Mouse (Mus musculus) limb, embryonic 13.5 days (tissue): ENCODE measurements around the gene Spata16. TPM values are rescaled to one million over a fixed set of nuclear protein-coding genes. Genes with fewer than 3 reads are reported as not detected.
"Not testable (repeated sequence)": the region's sequence is repeated elsewhere in the genome, so short reads cannot be mapped to it uniquely, and the experiment has no call there.

Source experiments
- ATAC-seq: fragments of 200-750 bp; cut with Nextera tagmentation; 2 replicates; pipeline ENCODE4 v1.8.0; 2017; ENCODE audit warnings: low read depth, moderate number of reproducible peaks, moderate TSS enrichment; ENCODE audit not compliant: low FRiP score
- H3K27ac ChIP-seq: fragments of 300-500 bp; sonication (generic); 2 replicates; pipeline ENCODE4 v1.5.1; 2015; ENCODE audit warnings: inconsistent platforms, mild to moderate bottlenecking, moderate library complexity
- H3K27me3 ChIP-seq: fragments of 300-500 bp; sonication (generic); 2 replicates; pipeline ENCODE4 v1.6.1; 2015; ENCODE audit warnings: mild to moderate bottlenecking, inconsistent platforms
- H3K36me3 ChIP-seq: fragments of 300-500 bp; sonication (generic); 2 replicates; pipeline ENCODE4 v1.6.1; 2015; ENCODE audit warnings: inconsistent platforms, mild to moderate bottlenecking, moderate library complexity
- H3K4me1 ChIP-seq: fragments of 300-500 bp; sonication (generic); 2 replicates; pipeline ENCODE4 v1.6.1; 2015; ENCODE audit warnings: inconsistent platforms
- H3K4me2 ChIP-seq: fragments of 300-500 bp; sonication (generic); replicated peaks from 2 replicates; pipeline ENCODE4 v1.6.1; 2015; ENCODE audit warnings: inconsistent platforms, mild to moderate bottlenecking, moderate library complexity
- H3K4me3 ChIP-seq: fragments of 300-500 bp; sonication (generic); 2 replicates; pipeline ENCODE4 v1.5.1; 2015; ENCODE audit warnings: moderate library complexity, mild to moderate bottlenecking, inconsistent platforms
- H3K9ac ChIP-seq: fragments of 300-500 bp; sonication (generic); 2 replicates; pipeline ENCODE4 v1.6.1; 2015; ENCODE audit warnings: mild to moderate bottlenecking, inconsistent platforms
- H3K9me3 ChIP-seq: fragments of 300-500 bp; sonication (generic); 2 replicates; pipeline ENCODE4 v1.6.1; 2016; ENCODE audit warnings: inconsistent platforms
- WGBS: fragments of 180-500 bp; shearing (Covaris S2); methylation state at CpG from one replicate; pipeline ENCODE4 v1.1.7; 2015; 5-methylcytosine and 5-hydroxymethylcytosine counted together
- polyA plus RNA-seq: library from polyadenylated mRNA; unstranded; fragments of >200 nt; fragmentation: Nextera tagmentation; extraction: Ambion mirVana; gene quantifications from 2 replicates; pipeline ENCODE4 v1.2.1, GENCODE M21; 2015

Spata16 gene
- polyA plus RNA-seq = not detected in 2 replicates

GRCm38 (mm10) chr3:26637402-26637801 is at the start of gene Spata16:
Gene Spata16, plus strand, starts transcription at chr3:26637620.
- WGBS = 80% methylated on average over 11 of the region's 11 CpGs
- Histone ChIP-seq H3K27ac (no peak within 1 kb of the TSS), H3K4me1 (peaks cover 8% of the 10 kb centered on the region; the same call in 1 of the 2 replicates), H3K4me3 (no peak within 1 kb of the TSS), H3K4me2 (no peak within 1 kb of the TSS), H3K9me3 (no peaks in the 10 kb centered on the region), H3K9ac (no peak within 1 kb of the TSS), H3K27me3 (no peaks in the 10 kb centered on the region), H3K36me3 (no peaks in the 10 kb centered on the region)
- ATAC-seq = no peak

GRCm38 (mm10) chr3:26604861-26605260 is 32.6 kb upstream of the Spata16 start:
- 28% methylated on average over 1 of the region's 1 CpGs for WGBS

GRCm38 (mm10) chr3:26608531-26608930 is 28.9 kb upstream of the Spata16 start:
- H3K9me3 ChIP-seq = no peaks in the 10 kb centered on the region
- 73% methylated on average over 5 of the region's 5 CpGs for WGBS
- no peaks in the 10 kb centered on the region for H3K4me1 ChIP-seq
- no peak overlapping the region for H3K4me2 ChIP-seq
- H3K9ac ChIP-seq = no peak overlapping the region
- no peak overlapping the region for H3K4me3 ChIP-seq
- no peaks in the 10 kb centered on the region for H3K27me3 ChIP-seq
- no peak for ATAC-seq
- no peak overlapping the region for H3K27ac ChIP-seq
- no peaks in the 10 kb centered on the region for H3K36me3 ChIP-seq

More at GRCm38 (mm10) chr3:26604861-26605260, 32.6 kb upstream of the Spata16 start:
- Histone ChIP-seq H3K27ac (no peak overlapping the region), H3K4me3 (no peak overlapping the region), H3K4me2 (no peak overlapping the region), H3K36me3 (no peaks in the 10 kb centered on the region), H3K4me1 (no peaks in the 10 kb centered on the region), H3K27me3 (no peaks in the 10 kb centered on the region), H3K9ac (no peak overlapping the region), H3K9me3 (no peaks in the 10 kb centered on the region)
- ATAC-seq = no peak

- Histone ChIP-seq H3K4me3 (no peak overlapping the region), H3K9me3 (no peaks in the 10 kb centered on the region), H3K36me3 (no peaks in the 10 kb centered on the region), H3K27ac (no peak overlapping the region), H3K27me3 (no peaks in the 10 kb centered on the region), H3K4me2 (no peak overlapping the region), H3K4me1 (peaks cover 8% of the 10 kb centered on the region; the same call in 1 of the 2 replicates), H3K9ac (no peak overlapping the region)
- no peak for ATAC-seq
- WGBS = 73% methylated on average over 9 of the region's 9 CpGs
Observed at GRCm38 (mm10) chr3:26639214-26639613, 1.8 kb downstream of the Spata16 start.

GRCm38 (mm10) chr3:26639851-26640250 is 2.4 kb downstream of the Spata16 start:
- no peak for ATAC-seq
- H3K4me1 ChIP-seq = peaks cover 8% of the 10 kb centered on the region; the same call in 1 of the 2 replicates
- H3K9ac ChIP-seq = no peak overlapping the region
- no peaks in the 10 kb centered on the region for H3K9me3 ChIP-seq
- H3K4me2 ChIP-seq = no peak overlapping the region
- H3K4me3 ChIP-seq = no peak overlapping the region
- H3K36me3 ChIP-seq = no peaks in the 10 kb centered on the region
- no peak overlapping the region for H3K27ac ChIP-seq
- H3K27me3 ChIP-seq = no peaks in the 10 kb centered on the region
- 88% methylated on average over 8 of the region's 8 CpGs for WGBS

- H3K27me3 ChIP-seq = no peaks in the 10 kb centered on the region
- ATAC-seq = no peak
- no peak overlapping the region for H3K4me3 ChIP-seq
- no peak overlapping the region for H3K4me2 ChIP-seq
- H3K4me1 ChIP-seq = peaks cover 8% of the 10 kb centered on the region; the same call in 1 of the 2 replicates
- H3K9me3 ChIP-seq = no peaks in the 10 kb centered on the region
- no peak overlapping the region for H3K27ac ChIP-seq
- 71% methylated on average over 8 of the region's 8 CpGs for WGBS
- H3K36me3 ChIP-seq = no peaks in the 10 kb centered on the region
- H3K9ac ChIP-seq = no peak overlapping the region
Observed at GRCm38 (mm10) chr3:26640321-26641075, 3.1 kb downstream of the Spata16 start.

GRCm38 (mm10) chr3:26641351-26642249 is 4.2 kb downstream of the Spata16 start:
- Histone ChIP-seq H3K4me2 (no peak overlapping the region), H3K4me1 (peaks cover 8% of the 10 kb centered on the region; the same call in 1 of the 2 replicates), H3K27me3 (no peaks in the 10 kb centered on the region), H3K27ac (no peak overlapping the region), H3K9ac (no peak overlapping the region), H3K9me3 (no peaks in the 10 kb centered on the region), H3K36me3 (no peaks in the 10 kb centered on the region), H3K4me3 (no peak overlapping the region)
- no peak for ATAC-seq
- 85% methylated on average over 15 of the region's 15 CpGs for WGBS

- ATAC-seq = no peak
- no peaks in the 10 kb centered on the region for H3K36me3 ChIP-seq
Observed at GRCm38 (mm10) chr3:26644136-26644535, 6.7 kb downstream of the Spata16 start.

GRCm38 (mm10) chr3:26646834-26647233 is 9.4 kb downstream of the Spata16 start:
- no peak overlapping the region for H3K27ac ChIP-seq
- H3K27me3 ChIP-seq = no peaks in the 10 kb centered on the region
- 75% methylated on average over 7 of the region's 7 CpGs for WGBS

More at GRCm38 (mm10) chr3:26644136-26644535, 6.7 kb downstream of the Spata16 start:
- 73% methylated on average over 1 of the region's 1 CpGs for WGBS
- no peaks in the 10 kb centered on the region for H3K9me3 ChIP-seq
- no peak overlapping the region for H3K4me2 ChIP-seq
- H3K4me1 ChIP-seq = peaks cover 2% of the 10 kb centered on the region; the same call in 1 of the 2 replicates
- H3K27me3 ChIP-seq = no peaks in the 10 kb centered on the region
- H3K9ac ChIP-seq = no peak overlapping the region
- no peak overlapping the region for H3K27ac ChIP-seq
- no peak overlapping the region for H3K4me3 ChIP-seq

GRCm38 (mm10) chr3:26685832-26686231 is 48.4 kb downstream of the Spata16 start:
- Histone ChIP-seq H3K4me1 (no peaks in the 10 kb centered on the region), H3K4me2 (no peak overlapping the region), H3K9ac (no peak overlapping the region), H3K36me3 (no peaks in the 10 kb centered on the region), H3K27ac (no peak overlapping the region), H3K4me3 (no peak overlapping the region), H3K9me3 (no peaks in the 10 kb centered on the region), H3K27me3 (no peaks in the 10 kb centered on the region)
- 78% methylated on average over 3 of the region's 3 CpGs for WGBS
- ATAC-seq = no peak

More at GRCm38 (mm10) chr3:26646834-26647233, 9.4 kb downstream of the Spata16 start:
- Histone ChIP-seq H3K36me3 (no peaks in the 10 kb centered on the region), H3K9ac (no peak overlapping the region), H3K9me3 (no peaks in the 10 kb centered on the region), H3K4me1 (no peaks in the 10 kb centered on the region), H3K4me3 (no peak overlapping the region), H3K4me2 (no peak overlapping the region)
- ATAC-seq = no peak

GRCm38 (mm10) chr3:26709492-26709891 is 72.1 kb downstream of the Spata16 start:
- not testable (repeated sequence) for H3K27me3 ChIP-seq, ATAC-seq, H3K27ac ChIP-seq, H3K36me3 ChIP-seq, H3K4me1 ChIP-seq, H3K9me3 ChIP-seq, H3K9ac ChIP-seq, H3K4me2 ChIP-seq, H3K4me3 ChIP-seq
- 75% methylated on average over 5 of the region's 5 CpGs for WGBS

GRCm38 (mm10) chr3:26727526-26727925 is 90.1 kb downstream of the Spata16 start:
- 60% methylated on average over 6 of the region's 6 CpGs for WGBS
- Histone ChIP-seq H3K27me3 (no peaks in the 10 kb centered on the region), H3K4me3 (no peak overlapping the region), H3K4me1 (no peaks in the 10 kb centered on the region), H3K9ac (no peak overlapping the region), H3K36me3 (no peaks in the 10 kb centered on the region), H3K4me2 (no peak overlapping the region), H3K27ac (no peak overlapping the region), H3K9me3 (no peaks in the 10 kb centered on the region)
- no peak for ATAC-seq
